Mouse (Mus musculus): ENCODE measurements around the gene Manf. TPM values are rescaled to one million over a fixed set of nuclear protein-coding genes. Genes with fewer than 3 reads are reported as not detected.

Manf gene
- total and polyA plus RNA-seq, 2 experiments from 2014 or later = 49.5 to 135 TPM

DNA sequence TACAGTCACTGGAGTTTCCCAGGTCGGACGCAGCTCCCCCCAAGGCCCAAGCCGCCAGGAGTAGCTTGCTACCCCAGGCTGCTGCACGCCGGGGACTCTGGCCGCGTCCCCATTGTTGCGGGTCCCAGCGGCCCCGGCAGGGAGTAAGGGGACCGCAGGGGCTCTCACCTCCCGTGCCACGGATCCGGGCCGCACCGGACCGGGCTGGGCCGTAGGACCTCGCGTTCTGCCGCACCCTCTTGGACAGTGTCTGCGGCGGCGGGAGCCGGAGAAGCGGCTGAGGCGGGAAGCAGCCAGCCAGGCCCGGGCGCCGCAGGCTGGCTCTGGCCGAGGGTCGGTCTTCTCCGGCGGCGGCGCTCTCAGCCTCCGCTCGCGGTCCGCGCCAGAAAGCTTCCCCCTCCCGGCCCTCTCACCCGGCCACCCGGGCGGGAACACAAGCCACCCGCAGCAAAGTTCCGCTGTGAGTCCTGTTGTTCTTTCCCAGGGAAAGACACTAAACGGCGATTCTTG, 102.9 kb downstream of the Manf start, which contains the start of gene Rad54l2:
TSS of gene Rad54l2 (minus strand) at position 383 of the 510 bp plus-strand sequence.
- Histone ChIP-seq H3K9ac (peak within 1 kb of the TSS; percentile 96), H3K27ac (ENCODE audit: low read depth, low read length) (peak within 1 kb of the TSS; percentile 81), H3K4me2 (ENCODE audit: low read depth) (peak within 1 kb of the TSS; percentile 81), H3K4me3 (ENCODE audit: low read depth, low read length) (peak within 1 kb of the TSS; percentile 98), H3K27me3 (ENCODE audit: insufficient read depth, low read length) (no peaks in the 10 kb centered on the region), H3K36me3 (ENCODE audit: insufficient read depth) (no peaks in the 10 kb centered on the region), H3K4me1 (ENCODE audit: insufficient read depth) (no peaks in the 10 kb centered on the region), H3K9me3 (ENCODE audit: low read length) (no peaks in the 10 kb centered on the region)
- ATAC-seq (peak; percentile 96), DNase-seq (peak; percentile 89)
- TF ChIP-seq CTCF (IDR thresholded peaks at IDR 0.05; ENCODE audit: low read depth) = no peak; the same call in 1 of the 2 replicates
- 0% methylated on average over 48 of the region's 49 CpGs for WGBS

Other genes starting within 250 kb of the Manf start
- 13.6 and 14.6 TPM in 2 replicates for gene Grm2, start 235.9 kb downstream of the Manf start, total RNA-seq (2014; rRNA removed)
- 19.8 and 20.7 TPM in 2 replicates for gene Grm2, start 235.9 kb downstream of the Manf start, polyA plus RNA-seq (2015; fragmentation: Nextera tagmentation; extraction: Ambion mirVana)
- gene Tex264, start 206.1 kb downstream of the Manf start, total RNA-seq (2014; rRNA removed) = 61.2 and 68.6 TPM in 2 replicates
- 98.3 and 105 TPM in 2 replicates for gene Tex264, start 206.1 kb downstream of the Manf start, polyA plus RNA-seq (2015; fragmentation: Nextera tagmentation; extraction: Ambion mirVana)
- 18.6 and 22.7 TPM in 2 replicates for gene Rad54l2, start 102.8 kb downstream of the Manf start, total RNA-seq (2014; rRNA removed)
- gene Rad54l2, start 102.8 kb downstream of the Manf start, polyA plus RNA-seq (2015; fragmentation: Nextera tagmentation; extraction: Ambion mirVana) = 1.7 and 3.6 TPM in 2 replicates
- gene Dcaf1, start 70.1 kb downstream of the Manf start, total RNA-seq (2014; rRNA removed) = 25.0 and 33.7 TPM in 2 replicates
- gene Dcaf1, start 70.1 kb downstream of the Manf start, polyA plus RNA-seq (2015; fragmentation: Nextera tagmentation; extraction: Ambion mirVana) = 4.7 and 8.0 TPM in 2 replicates
- 82.4 and 83.5 TPM in 2 replicates for gene Rbm15b, start 4.6 kb downstream of the Manf start, total RNA-seq (2014; rRNA removed)
- 15.8 and 16.8 TPM in 2 replicates for gene Rbm15b, start 4.6 kb downstream of the Manf start, polyA plus RNA-seq (2015; fragmentation: Nextera tagmentation; extraction: Ambion mirVana)